Mouse (Mus musculus): ENCODE data around the gene Ttll5. TPM values are rescaled to one million over a fixed set of nuclear protein-coding genes. Genes with fewer than 3 reads are reported as not detected.

Gene Ttll5
- total and polyA plus RNA-seq, 3 experiments, result 7.4 to 18.5 TPM; not detected in 1

DNA sequence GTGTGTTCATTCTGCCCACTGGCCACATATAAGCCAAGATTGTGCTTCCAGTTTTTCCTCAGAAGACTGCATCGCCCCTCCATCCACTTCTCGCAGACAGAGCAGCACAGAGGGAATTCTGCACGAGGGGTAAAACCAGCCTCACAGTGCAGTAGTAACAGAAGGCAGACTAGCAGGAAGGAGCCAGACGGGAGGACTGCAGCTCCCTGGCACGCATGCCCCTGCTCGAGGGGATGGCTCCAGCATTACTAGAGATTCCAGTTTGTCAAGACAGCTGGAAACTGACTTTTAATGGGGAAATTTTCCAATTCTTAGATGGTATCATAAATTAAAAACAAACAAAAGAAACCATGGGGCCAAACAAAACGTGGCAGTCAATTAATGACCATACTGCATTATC is 283.2 kb downstream of the Ttll5 start:
- no peaks in the 10 kb centered on the region for H3K9me3 ChIP-seq (replicated peaks; ENCODE audit: insufficient read depth, low read length)
- H3K27me3 ChIP-seq (ENCODE audit: control insufficient read depth in 1 of 2, insufficient read depth in 2 of 2, low read length in 2 of 2), result no peaks in the 10 kb centered on the region
- H3K4me1 ChIP-seq (ENCODE audit: control insufficient read depth in 1 of 2, insufficient read depth in 2 of 2, low read length in 2 of 2), result no peaks in the 10 kb centered on the region
- TF ChIP-seq ZMIZ1 (IDR thresholded peaks at IDR 0.05; ENCODE audit: low read depth, low read length), result no peak
- TF ChIP-seq MAZ (IDR thresholded peaks at IDR 0.05; ENCODE audit: low read depth, low read length), result no peak
- TF ChIP-seq SMC3 (IDR thresholded peaks at IDR 0.05; ENCODE audit: low read depth, low read length), result no peak
- TF ChIP-seq ZC3H11A (IDR thresholded peaks at IDR 0.05; ENCODE audit: low read depth, low read length), result no peak
- no peak for TF ChIP-seq TCF12 (IDR thresholded peaks at IDR 0.05; ENCODE audit: low read depth, low read length)
- TF ChIP-seq MYB (IDR thresholded peaks at IDR 0.05; ENCODE audit: low read depth, low read length), result no peak
- TF ChIP-seq E2F4 (IDR thresholded peaks at IDR 0.05; ENCODE audit: borderline replicate concordance, low read depth, low read length), result no peak
- TF ChIP-seq BHLHE40 (IDR thresholded peaks at IDR 0.05; ENCODE audit: borderline replicate concordance, low read depth, low read length), result no peak
- no peak for TF ChIP-seq MAX (IDR thresholded peaks at IDR 0.05; ENCODE audit: low read length)
- TF ChIP-seq EP300 (IDR thresholded peaks at IDR 0.05; ENCODE audit: low read depth in 1 of 2, low read length in 2 of 2), result no peak
- TF ChIP-seq TBP (IDR thresholded peaks at IDR 0.05; ENCODE audit: low read depth, low read length), result no peak
- TF ChIP-seq ELF1 (IDR thresholded peaks at IDR 0.05; ENCODE audit: low read depth, low read length), result no peak
- TF ChIP-seq KAT2A (conservative IDR thresholded peaks at IDR 0.05; ENCODE audit: low read depth, low read length), result no peak
- H3K27ac ChIP-seq (ENCODE audit: control insufficient read depth, low read depth, low read length), result no peak overlapping the region
- no peak for DNase-seq (ENCODE audit: low read depth, low spot score)
- no peaks in the 10 kb centered on the region for H3K36me3 ChIP-seq (ENCODE audit: control insufficient read depth in 1 of 2, insufficient read depth in 2 of 2, low read length in 2 of 2)
- no peaks in the 10 kb centered on the region for H3K79me2 ChIP-seq (ENCODE audit: control insufficient read depth, insufficient read depth, low read length, poor library complexity)
- H3K9ac ChIP-seq (ENCODE audit: control insufficient read depth, low read depth, low read length, poor library complexity, severe bottlenecking), result no peak overlapping the region
- no peak overlapping the region for H3K4me3 ChIP-seq (ENCODE audit: control insufficient read depth in 1 of 2, insufficient read depth in 1 of 2, low read depth in 2 of 2, low read length in 2 of 2)

- Histone ChIP-seq H3K9ac (ENCODE audit: control insufficient read depth, low read depth, low read length, poor library complexity, severe bottlenecking) (no peak overlapping the region), H3K36me3 (ENCODE audit: control insufficient read depth in 1 of 2, insufficient read depth in 2 of 2, low read length in 2 of 2) (no peaks in the 10 kb centered on the region), H3K4me1 (ENCODE audit: control insufficient read depth in 1 of 2, insufficient read depth in 2 of 2, low read length in 2 of 2) (no peaks in the 10 kb centered on the region), H3K4me3 (ENCODE audit: control insufficient read depth in 1 of 2, insufficient read depth in 1 of 2, low read depth in 2 of 2, low read length in 2 of 2) (no peak overlapping the region), H3K27ac (ENCODE audit: control insufficient read depth, low read depth, low read length) (no peak overlapping the region), H3K27me3 (ENCODE audit: control insufficient read depth in 1 of 2, insufficient read depth in 2 of 2, low read length in 2 of 2) (no peaks in the 10 kb centered on the region), H3K9me3 (replicated peaks; ENCODE audit: insufficient read depth, low read length) (no peaks in the 10 kb centered on the region), H3K79me2 (ENCODE audit: control insufficient read depth, insufficient read depth, low read length, poor library complexity) (no peaks in the 10 kb centered on the region)
- DNase-seq (ENCODE audit: low read depth, low spot score), result no peak
- no peak for TF ChIP-seq ZC3H11A (IDR thresholded peaks at IDR 0.05; ENCODE audit: low read depth, low read length)
- TF ChIP-seq JUND (IDR thresholded peaks at IDR 0.05; ENCODE audit: low read depth, low read length), result no peak
- TF ChIP-seq E2F4 (IDR thresholded peaks at IDR 0.05; ENCODE audit: borderline replicate concordance, low read depth, low read length), result no peak
- no peak for TF ChIP-seq HCFC1 (IDR thresholded peaks at IDR 0.05; ENCODE audit: low read depth, low read length)
- no peak for TF ChIP-seq CHD2 (IDR thresholded peaks at IDR 0.05; ENCODE audit: low read length)
- TF ChIP-seq ZMIZ1 (IDR thresholded peaks at IDR 0.05; ENCODE audit: low read depth, low read length), result no peak
- TF ChIP-seq NRF1 (IDR thresholded peaks at IDR 0.05; ENCODE audit: insufficient read depth, low read depth, low read length, poor library complexity, severe bottlenecking), result no peak
- TF ChIP-seq POLR2AphosphoS5 (IDR thresholded peaks at IDR 0.05; ENCODE audit: borderline replicate concordance, low read depth, low read length), result no peak
- TF ChIP-seq MXI1 (IDR thresholded peaks at IDR 0.05; ENCODE audit: low read depth, low read length), result no peak
- no peak for TF ChIP-seq ZKSCAN1 (IDR thresholded peaks at IDR 0.05; ENCODE audit: low read depth, low read length)
- TF ChIP-seq MYC (IDR thresholded peaks at IDR 0.05; ENCODE audit: low read depth, low read length), result no peak
- no peak for TF ChIP-seq MAFK (IDR thresholded peaks at IDR 0.05; ENCODE audit: borderline replicate concordance, low read depth, low read length)
- TF ChIP-seq SIN3A (IDR thresholded peaks at IDR 0.05; ENCODE audit: low read length), result no peak
- no peak for TF ChIP-seq KAT2A (conservative IDR thresholded peaks at IDR 0.05; ENCODE audit: low read depth, low read length)
- no peak for TF ChIP-seq POLR2AphosphoS2 (IDR thresholded peaks at IDR 0.05; ENCODE audit: low read length)
- no peak for TF ChIP-seq BHLHE40 (IDR thresholded peaks at IDR 0.05; ENCODE audit: borderline replicate concordance, low read depth, low read length)
- no peak for TF ChIP-seq GATA1 (IDR thresholded peaks at IDR 0.05; ENCODE audit: low read depth, low read length)
- no peak for TF ChIP-seq CHD1 (IDR thresholded peaks at IDR 0.05; ENCODE audit: low read depth, low read length)
These were observed 285.1 kb downstream of the Ttll5 start for GRCm38 (mm10) chr12:86109531-86109930.
